Mouse (Mus musculus): ENCODE results near the gene Tmc4. TPM values are rescaled to one million over a fixed set of nuclear protein-coding genes. Genes with fewer than 3 reads are reported as not detected.
A peak's percentile ranks its signal among the peaks of the same experiment; 100 is the strongest.
"Not testable (repeated sequence)": the region's sequence is repeated elsewhere in the genome, so short reads cannot be mapped to it uniquely, and the experiment has no call there.

The Tmc4 gene
- polyA plus RNA-seq, 1 experiment: 12.6 TPM

GRCm38 (mm10) chr7:3705911-3706310 lies 28.6 kb upstream of the Tmc4 start:
- no peak overlapping the region for H3K27ac ChIP-seq (ENCODE audit: insufficient read depth, low read length)
- TF ChIP-seq POLR2A (IDR thresholded peaks at IDR 0.05; ENCODE audit: extremely low read depth, insufficient read depth, low read length) (no peak), CTCF (IDR thresholded peaks at IDR 0.05; ENCODE audit: extremely low read depth, insufficient read depth, low read length) (no peak)
- no peaks in the 10 kb centered on the region for H3K4me1 ChIP-seq (ENCODE audit: control insufficient read depth, insufficient read depth, low read length)
- H3K4me3 ChIP-seq (ENCODE audit: insufficient read depth, low read length): no peak overlapping the region

- not testable (repeated sequence) for H3K4me1 ChIP-seq (ENCODE audit: control insufficient read depth, insufficient read depth, low read length); H3K4me3 ChIP-seq (ENCODE audit: insufficient read depth, low read length); H3K27ac ChIP-seq (ENCODE audit: insufficient read depth, low read length)
Observed at GRCm38 (mm10) chr7:3705461-3705860, 28.1 kb upstream of the Tmc4 start.

GRCm38 (mm10) chr7:3704475-3704874 lies 27.1 kb upstream of the Tmc4 start:
- Histone ChIP-seq H3K4me3 (ENCODE audit: insufficient read depth, low read length) (peak overlapping the region; percentile 44), H3K27ac (ENCODE audit: insufficient read depth, low read length) (no peak overlapping the region), H3K4me1 (ENCODE audit: control insufficient read depth, insufficient read depth, low read length) (no peaks in the 10 kb centered on the region)
- TF ChIP-seq CTCF (IDR thresholded peaks at IDR 0.05; ENCODE audit: extremely low read depth, insufficient read depth, low read length): no peak
- no peak for TF ChIP-seq POLR2A (IDR thresholded peaks at IDR 0.05; ENCODE audit: extremely low read depth, insufficient read depth, low read length)

- Histone ChIP-seq H3K4me3 (ENCODE audit: insufficient read depth, low read length) (peak within 1 kb of the TSS; percentile 44), H3K4me1 (ENCODE audit: control insufficient read depth, insufficient read depth, low read length) (no peaks in the 10 kb centered on the region), H3K27ac (ENCODE audit: insufficient read depth, low read length) (peak within 1 kb of the TSS; percentile 36; the same call in 1 of the 2 replicates)
- TF ChIP-seq POLR2A (IDR thresholded peaks at IDR 0.05; ENCODE audit: extremely low read depth, insufficient read depth, low read length) (peak; percentile 98), CTCF (IDR thresholded peaks at IDR 0.05; ENCODE audit: extremely low read depth, insufficient read depth, low read length) (no peak)
Observed at GRCm38 (mm10) chr7:3703879-3704441, 26.6 kb upstream of the Tmc4 start, which contains the start of gene Rps9. Gene Rps9 (plus strand): TSS chr7:3703993.

GRCm38 (mm10) chr7:3703148-3703878 lies 26.0 kb upstream of the Tmc4 start:
- TF ChIP-seq CTCF (IDR thresholded peaks at IDR 0.05; ENCODE audit: extremely low read depth, insufficient read depth, low read length) (no peak), POLR2A (IDR thresholded peaks at IDR 0.05; ENCODE audit: extremely low read depth, insufficient read depth, low read length) (no peak)
- H3K4me3 ChIP-seq (ENCODE audit: insufficient read depth, low read length): peak overlapping the region; percentile 44; the same call in 1 of the 2 replicates
- H3K4me1 ChIP-seq (ENCODE audit: control insufficient read depth, insufficient read depth, low read length): no peaks in the 10 kb centered on the region
- H3K27ac ChIP-seq (ENCODE audit: insufficient read depth, low read length): 0 out of 2 replicates have a peak overlapping the region, but pooled peaks have one; percentile 10

GRCm38 (mm10) chr7:3698471-3698870 lies 21.1 kb upstream of the Tmc4 start:
- Histone ChIP-seq H3K4me1 (ENCODE audit: control insufficient read depth, insufficient read depth, low read length) (no peaks in the 10 kb centered on the region), H3K4me3 (ENCODE audit: insufficient read depth, low read length) (no peak overlapping the region), H3K27ac (ENCODE audit: insufficient read depth, low read length) (no peak overlapping the region)
- TF ChIP-seq CTCF (IDR thresholded peaks at IDR 0.05; ENCODE audit: extremely low read depth, insufficient read depth, low read length) (no peak), POLR2A (IDR thresholded peaks at IDR 0.05; ENCODE audit: extremely low read depth, insufficient read depth, low read length) (no peak)

- H3K27ac ChIP-seq (ENCODE audit: insufficient read depth, low read length); H3K4me1 ChIP-seq (ENCODE audit: control insufficient read depth, insufficient read depth, low read length): not testable (repeated sequence)
- H3K4me3 ChIP-seq (ENCODE audit: insufficient read depth, low read length): peak overlapping the region; percentile 53
Observed at GRCm38 (mm10) chr7:3694949-3695305, 17.6 kb upstream of the Tmc4 start.

- no peak for TF ChIP-seq CTCF (IDR thresholded peaks at IDR 0.05; ENCODE audit: extremely low read depth, insufficient read depth, low read length)
- no peak for TF ChIP-seq POLR2A (IDR thresholded peaks at IDR 0.05; ENCODE audit: extremely low read depth, insufficient read depth, low read length)
- peak overlapping the region; percentile 53 for H3K4me3 ChIP-seq (ENCODE audit: insufficient read depth, low read length)
- H3K27ac ChIP-seq (ENCODE audit: insufficient read depth, low read length): peak overlapping the region; percentile 7
- no peaks in the 10 kb centered on the region for H3K4me1 ChIP-seq (ENCODE audit: control insufficient read depth, insufficient read depth, low read length)
Observed at GRCm38 (mm10) chr7:3694076-3694948, 17.0 kb upstream of the Tmc4 start.

- Histone ChIP-seq H3K4me3 (ENCODE audit: insufficient read depth, low read length) (peak overlapping the region; percentile 53), H3K27ac (ENCODE audit: insufficient read depth, low read length) (peak overlapping the region; percentile 7), H3K4me1 (ENCODE audit: control insufficient read depth, insufficient read depth, low read length) (no peaks in the 10 kb centered on the region)
- TF ChIP-seq POLR2A (IDR thresholded peaks at IDR 0.05; ENCODE audit: extremely low read depth, insufficient read depth, low read length) (no peak), CTCF (IDR thresholded peaks at IDR 0.05; ENCODE audit: extremely low read depth, insufficient read depth, low read length) (no peak)
Observed at GRCm38 (mm10) chr7:3693809-3694075, 16.4 kb upstream of the Tmc4 start.

Measured in cortical plate, adult 2 months (tissue).